Comparison of ENCODE assay signal across 9 mouse cellular contexts in the genomic region with DNA sequence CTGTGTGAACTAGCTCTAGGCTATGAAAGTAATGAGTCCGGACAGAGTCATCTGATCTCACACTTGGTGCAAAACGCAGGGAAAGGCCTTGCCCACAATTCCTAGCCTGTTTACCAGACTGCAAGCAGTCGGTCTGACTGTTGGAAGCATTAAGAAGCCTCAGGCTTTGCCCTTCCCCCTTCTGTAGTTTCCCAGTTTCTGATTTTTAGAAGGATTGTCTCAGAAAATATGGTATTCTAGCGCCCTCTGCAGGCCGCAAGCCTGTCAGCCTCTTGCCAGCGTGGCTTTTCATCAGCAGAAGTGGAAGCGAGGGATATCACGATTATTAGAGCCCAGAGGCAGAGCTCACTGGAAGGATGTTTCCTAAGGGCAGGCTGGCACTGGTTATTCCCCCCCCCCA.
A peak's percentile ranks its signal among the peaks of the same experiment; 100 is the strongest.
DNase-seq lines count a peak whose midpoint lies in the region; ATAC-seq and TF ChIP-seq lines count a peak whose summit lies in the region.
"Had no signal": no experiment of that assay in that cellular context is flagged by ENCODE, and none has a peak within 500 bp of the region (broad histone marks: within the 10 kb centered on the region; RNA-seq: fewer than 3 reads in every experiment).

No protein-coding gene starts in this region.

- peak; percentile 53 for DNase-seq in CD4-positive helper T cell, adult 2 months (ENCODE audit: low read depth, low spot score)
- peak; percentile 67 to 83 for DNase-seq in heart, adult 9 months (ENCODE audit: low spot score in 2 of 2)
- DNase-seq in limb, embryonic 14.5 days (ENCODE audit: low spot score), result peak; percentile 95
- DNase-seq in natural killer cell, adult 2 months (ENCODE audit: low spot score in 2 of 2), result peak; percentile 20 to 38
- DNase-seq in splenic B cell, adult 2 months (ENCODE audit: low read depth, low spot score), result peak; percentile 79

- peak; percentile 67; the same call in 1 of the 2 replicates for ATAC-seq in embryonic facial prominence, embryonic 15.5 days (ENCODE audit: insufficient number of reproducible peaks, low FRiP score, low TSS enrichment, low read depth)
- peak; percentile 38; the same call in 1 of the 2 replicates for ATAC-seq in kidney, embryonic 14.5 days (ENCODE audit: low FRiP score, low TSS enrichment)
- ATAC-seq in limb, embryonic 14.5 days (ENCODE audit: low FRiP score, low read depth), result peak; percentile 81

- peaks cover 20% of the 10 kb centered on the region for H3K4me1 ChIP-seq in bone marrow macrophage, adult 2 months (ENCODE audit: control insufficient read depth, insufficient read depth, low read length)
- peaks cover 26% of the 10 kb centered on the region for H3K4me1 ChIP-seq in embryonic facial prominence, embryonic 15.5 days
- H3K4me1 ChIP-seq in kidney, embryonic 14.5 days (ENCODE audit: control insufficient read depth, insufficient read depth, low read length), result peaks cover 11% of the 10 kb centered on the region
- H3K4me1 ChIP-seq in limb, embryonic 14.5 days (ENCODE audit: control insufficient read depth, insufficient read depth, low read length), result peaks cover 46% of the 10 kb centered on the region

- no peak overlapping the region for H3K4me2 ChIP-seq in embryonic facial prominence, embryonic 15.5 days (replicated peaks)
- H3K4me2 ChIP-seq in kidney, embryonic 14.5 days (replicated peaks; ENCODE audit: low read depth, low read length), result no peak overlapping the region
- peak overlapping the region; percentile 33; the same call in 1 of the 2 replicates for H3K4me2 ChIP-seq in limb, embryonic 14.5 days (replicated peaks; ENCODE audit: low read depth, low read length, severe bottlenecking)

- H3K27me3 ChIP-seq in embryonic facial prominence, embryonic 15.5 days, result no peaks in the 10 kb centered on the region
- no peaks in the 10 kb centered on the region for H3K27me3 ChIP-seq in kidney, embryonic 14.5 days (ENCODE audit: control insufficient read depth, insufficient read depth, low read length)
- no peaks in the 10 kb centered on the region for H3K27me3 ChIP-seq in limb, embryonic 14.5 days (ENCODE audit: control insufficient read depth, insufficient read depth, low read length)
- no peaks in the 10 kb centered on the region for H3K27me3 ChIP-seq in splenic B cell, adult 2 months (ENCODE audit: control insufficient read depth, insufficient read depth, low read length, poor library complexity, severe bottlenecking)

- TF ChIP-seq POLR2A in bone marrow macrophage, adult 2 months (IDR thresholded peaks at IDR 0.05; ENCODE audit: borderline replicate concordance, low read depth, low read length), result no peak
- TF ChIP-seq POLR2A in limb, embryonic 14.5 days (IDR thresholded peaks at IDR 0.05; ENCODE audit: borderline replicate concordance, extremely low read depth, insufficient read depth, insufficient read length), result no peak

- no peak overlapping the region for H3K9ac ChIP-seq in embryonic facial prominence, embryonic 15.5 days
- H3K9ac ChIP-seq in kidney, embryonic 14.5 days (ENCODE audit: low read depth, low read length), result no peak overlapping the region
- H3K9ac ChIP-seq in limb, embryonic 14.5 days (ENCODE audit: low read depth, low read length, severe bottlenecking), result no peak overlapping the region

- no peaks in the 10 kb centered on the region for H3K9me3 ChIP-seq in embryonic facial prominence, embryonic 15.5 days (replicated peaks)
- no peaks in the 10 kb centered on the region for H3K9me3 ChIP-seq in kidney, embryonic 14.5 days (ENCODE audit: control insufficient read depth, low read length)
- no peaks in the 10 kb centered on the region for H3K9me3 ChIP-seq in limb, embryonic 14.5 days (ENCODE audit: control insufficient read depth, low read length)

- 2% methylated on average over 8 of the region's 8 CpGs for WGBS in embryonic facial prominence, embryonic 15.5 days
- 2% methylated on average over 8 of the region's 8 CpGs for WGBS in kidney, embryonic 14.5 days
- WGBS in limb, embryonic 14.5 days, result under 1% methylated on average over 8 of the region's 8 CpGs

- TF ChIP-seq CTCF in bone marrow macrophage, adult 2 months (IDR thresholded peaks at IDR 0.05; ENCODE audit: low read depth, low read length), result peak; percentile 88

- H3K27ac ChIP-seq in bone marrow macrophage, adult 2 months (ENCODE audit: insufficient read depth, low read depth, low read length), result no peak overlapping the region
- no peak overlapping the region; the same call in 1 of the 2 replicates for H3K27ac ChIP-seq in embryonic facial prominence, embryonic 15.5 days (replicated peaks)
- no peak overlapping the region for H3K27ac ChIP-seq in kidney, embryonic 14.5 days (ENCODE audit: low read depth, low read length)
- H3K27ac ChIP-seq in limb, embryonic 14.5 days (replicated peaks; ENCODE audit: low read depth, low read length), result 0 out of 2 replicates have a peak overlapping the region, but pooled peaks have one; percentile 19

- no peak overlapping the region for H3K4me3 ChIP-seq in bone marrow macrophage, adult 2 months (ENCODE audit: insufficient read depth, low read length)
- H3K4me3 ChIP-seq in embryonic facial prominence, embryonic 15.5 days (replicated peaks), result no peak overlapping the region
- no peak overlapping the region for H3K4me3 ChIP-seq in kidney, embryonic 14.5 days (ENCODE audit: low read length)
- H3K4me3 ChIP-seq in limb, embryonic 14.5 days (replicated peaks; ENCODE audit: low read length), result 0 out of 2 replicates have a peak overlapping the region, but pooled peaks have one; percentile 4
- H3K4me3 ChIP-seq: erythroblast, embryonic 14.5 days had no signal

- H3K36me3 ChIP-seq in embryonic facial prominence, embryonic 15.5 days, result no peaks in the 10 kb centered on the region
- H3K36me3 ChIP-seq in kidney, embryonic 14.5 days (ENCODE audit: control insufficient read depth, insufficient read depth, low read length), result no peaks in the 10 kb centered on the region
- H3K36me3 ChIP-seq in limb, embryonic 14.5 days (ENCODE audit: control insufficient read depth, insufficient read depth, low read length), result no peaks in the 10 kb centered on the region
- no peaks in the 10 kb centered on the region for H3K36me3 ChIP-seq in splenic B cell, adult 2 months (ENCODE audit: control insufficient read depth, insufficient read depth, low read length, poor library complexity, severe bottlenecking)

Comparison
In these comparisons a context has a peak if more than half of its experiments do, and no peak if none do; other contexts are left out.
1. DNase-seq: peak in every context shown above with its lines; median percentile 95 in limb, embryonic 14.5 days; 79 in splenic B cell, adult 2 months; 75 in heart, adult 9 months; 53 in CD4-positive helper T cell, adult 2 months; 29 in natural killer cell, adult 2 months.